Mouse (Mus musculus) left cerebral cortex, adult 8-10 months (tissue): ENCODE results near the gene Ogdh. TPM values are rescaled to one million over a fixed set of nuclear protein-coding genes. Genes with fewer than 3 reads are reported as not detected.

Source experiments
- DNase-seq, 2 experiments: peaks; one replicate each; pipeline ENCODE4 v3.0.0; 2022; ENCODE audit warnings: low spot score in 2 of 2
- total RNA-seq, 4 experiments: library from RNA; stranded (reverse); gene quantifications; 2 replicates each; pipeline ENCODE4 v1.2.4; 2022

Ogdh gene
- total RNA-seq, 4 experiments from 2014 or later: 244 to 278 (median 257) TPM

- no peak for DNase-seq
Measured at GRCm38 (mm10) chr11:6294632-6295031, 3.2 kb downstream of the Ogdh start.

- DNase-seq: no peak
Measured at GRCm38 (mm10) chr11:6296077-6296476, 4.6 kb downstream of the Ogdh start.

GRCm38 (mm10) chr11:6299435-6299834 is 8.0 kb downstream of the Ogdh start:
- no peak for DNase-seq

GRCm38 (mm10) chr11:6302793-6303192 is 11.4 kb downstream of the Ogdh start:
- DNase-seq: no peak

GRCm38 (mm10) chr11:6305943-6306430 is 14.6 kb downstream of the Ogdh start:
- DNase-seq: no peak

- no peak for DNase-seq
Measured at GRCm38 (mm10) chr11:6308181-6308580, 16.7 kb downstream of the Ogdh start.

GRCm38 (mm10) chr11:6313874-6314406 is 22.5 kb downstream of the Ogdh start:
- no peak for DNase-seq

GRCm38 (mm10) chr11:6316821-6317220 is 25.4 kb downstream of the Ogdh start:
- no peak for DNase-seq

- DNase-seq: no peak
Measured at GRCm38 (mm10) chr11:6318559-6318958, 27.1 kb downstream of the Ogdh start.

GRCm38 (mm10) chr11:6319374-6319773 is 27.9 kb downstream of the Ogdh start:
- DNase-seq: no peak

GRCm38 (mm10) chr11:6322086-6322485 is 30.7 kb downstream of the Ogdh start:
- DNase-seq: no peak

GRCm38 (mm10) chr11:6323348-6323747 is 31.9 kb downstream of the Ogdh start:
- DNase-seq: no peak

GRCm38 (mm10) chr11:6331256-6331655 is 39.8 kb downstream of the Ogdh start:
- DNase-seq: no peak

GRCm38 (mm10) chr11:6332606-6333005 is 41.2 kb downstream of the Ogdh start:
- DNase-seq: no peak

GRCm38 (mm10) chr11:6333403-6333802 is 42.0 kb downstream of the Ogdh start:
- DNase-seq: no peak

- DNase-seq: no peak
Measured at GRCm38 (mm10) chr11:6335321-6335720, 43.9 kb downstream of the Ogdh start.

GRCm38 (mm10) chr11:6336689-6337088 is 45.3 kb downstream of the Ogdh start:
- DNase-seq: no peak

GRCm38 (mm10) chr11:6345956-6346355 is 54.5 kb downstream of the Ogdh start:
- no peak for DNase-seq

- no peak for DNase-seq
Measured at GRCm38 (mm10) chr11:6346966-6347365, 55.5 kb downstream of the Ogdh start.

GRCm38 (mm10) chr11:6348681-6349200 is 57.3 kb downstream of the Ogdh start:
- DNase-seq: no peak

- DNase-seq: no peak
Measured at GRCm38 (mm10) chr11:6349586-6349985, 58.2 kb downstream of the Ogdh start.

- DNase-seq: no peak
Measured at GRCm38 (mm10) chr11:6355106-6355505, 63.7 kb downstream of the Ogdh start.

- no peak for DNase-seq
Measured at GRCm38 (mm10) chr11:6364581-6365275, 73.3 kb downstream of the Ogdh start.
